Mouse (Mus musculus): ENCODE data around the gene Camk2g. TPM values are rescaled to one million over a fixed set of nuclear protein-coding genes. Genes with fewer than 3 reads are reported as not detected.

Camk2g gene
- polyA plus RNA-seq, 1 experiment from 2014 or later: 55.0 TPM

DNA sequence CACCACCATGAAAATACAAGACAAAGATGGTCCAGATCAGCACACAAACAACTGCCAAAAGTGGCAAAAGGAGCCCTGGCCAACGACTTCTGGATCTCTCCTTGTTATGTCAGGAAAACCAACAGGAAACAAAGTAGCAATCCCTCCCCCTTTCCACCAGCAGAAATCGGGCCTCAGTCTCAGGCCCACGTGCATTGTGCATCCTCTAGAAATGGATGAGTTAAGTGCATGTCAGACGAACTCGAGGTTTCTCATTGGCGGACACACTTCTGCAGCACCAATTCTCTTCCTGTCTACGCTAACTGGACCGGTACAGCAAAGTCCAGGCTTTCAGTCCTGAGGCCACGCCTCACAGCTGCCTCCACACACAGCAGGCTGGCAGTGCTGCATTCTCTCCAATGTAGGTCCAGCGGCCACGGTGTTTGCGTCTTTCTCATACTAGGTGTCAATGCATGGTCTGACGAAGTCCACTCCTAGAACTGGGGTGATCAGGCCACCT, 57.9 kb downstream of the Camk2g start:
- Histone ChIP-seq H3K9ac (no peak overlapping the region), H3K27ac (replicated peaks) (peak overlapping the region; percentile 93), H3K4me1 (peaks cover 56% of the 10 kb centered on the region), H3K4me3 (no peak overlapping the region), H3K4me2 (no peak overlapping the region), H3K9me3 (no peaks in the 10 kb centered on the region), H3K36me3 (peaks cover 74% of the 10 kb centered on the region), H3K27me3 (replicated peaks) (no peaks in the 10 kb centered on the region)
- WGBS: 77% methylated on average over 13 of the region's 13 CpGs
- ATAC-seq (ENCODE audit: extremely low read depth, insufficient number of reproducible peaks, low FRiP score, low TSS enrichment): no peak

DNA sequence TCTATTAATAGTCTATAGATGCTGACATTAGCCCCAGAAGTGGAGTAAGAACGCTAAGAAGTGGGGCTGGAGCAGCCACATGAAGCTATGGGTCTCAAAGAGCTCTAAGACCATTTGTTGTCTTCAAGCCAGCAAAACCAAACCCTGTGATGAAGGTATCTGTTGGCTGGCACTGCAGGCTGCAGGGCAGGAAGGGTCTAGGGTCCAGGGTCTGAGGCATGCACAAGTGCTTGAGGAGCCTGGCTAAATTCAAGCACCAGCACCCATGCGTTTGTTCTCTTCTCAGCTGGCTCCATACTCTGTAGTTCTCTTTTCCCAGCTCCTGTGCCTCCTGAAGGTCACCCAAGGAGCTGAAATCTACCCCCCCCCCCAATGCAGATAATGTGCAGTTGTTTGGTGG, 58.8 kb downstream of the Camk2g start:
- Histone ChIP-seq H3K4me3 (0 out of 2 replicates have a peak overlapping the region, but pooled peaks have one; percentile 78), H3K27ac (replicated peaks) (peak overlapping the region; percentile 93), H3K9ac (peak overlapping the region; percentile 98), H3K36me3 (peaks cover 74% of the 10 kb centered on the region), H3K9me3 (no peaks in the 10 kb centered on the region), H3K4me2 (peak overlapping the region; percentile 88), H3K4me1 (peaks cover 56% of the 10 kb centered on the region), H3K27me3 (replicated peaks) (no peaks in the 10 kb centered on the region)
- ATAC-seq (ENCODE audit: extremely low read depth, insufficient number of reproducible peaks, low FRiP score, low TSS enrichment): no peak
- 42% methylated on average over 2 of the region's 2 CpGs for WGBS

DNA sequence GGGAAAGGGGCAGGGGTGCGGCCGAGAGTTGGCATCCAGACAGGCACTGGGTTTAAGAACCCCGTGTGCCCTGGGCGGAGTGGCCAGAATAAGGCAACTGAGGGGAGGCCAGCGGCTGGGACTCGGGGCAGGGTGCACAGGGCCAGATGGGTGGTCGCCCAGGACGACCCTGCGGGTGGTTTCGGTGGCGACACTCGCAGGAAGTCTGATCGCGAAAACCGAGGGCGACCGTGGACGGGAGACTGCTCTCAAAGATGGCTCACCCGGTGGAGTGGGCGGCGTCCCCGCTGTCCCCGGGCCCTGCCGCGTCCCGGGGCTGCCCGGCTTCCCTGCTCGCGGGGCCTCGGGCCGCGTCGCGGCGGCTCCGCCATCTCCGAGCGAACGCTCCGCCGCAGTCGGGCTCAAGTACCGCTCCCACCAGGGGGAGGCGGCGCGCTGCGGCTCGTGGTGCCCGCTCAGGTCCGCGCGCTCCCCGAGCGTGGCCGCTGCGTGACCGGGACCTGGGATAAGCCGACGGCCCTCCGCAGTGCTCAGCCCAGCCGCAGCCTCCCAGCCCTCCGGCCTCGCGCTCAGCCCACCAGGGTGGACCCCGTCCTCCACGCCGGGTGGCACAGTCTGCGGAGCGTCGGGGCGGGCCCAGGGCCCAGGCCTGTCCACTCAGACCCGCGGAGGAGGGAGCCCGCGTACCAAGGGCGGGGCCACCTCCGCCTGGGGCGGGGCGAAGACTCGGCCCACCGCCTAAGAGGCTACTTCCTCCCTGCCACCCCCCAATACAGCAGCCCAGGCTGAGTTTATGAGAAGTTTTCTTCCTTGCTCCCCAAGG, 59.7 kb downstream of the Camk2g start, which contains the start of gene Ndst2:
TSS of gene Ndst2 (minus strand) at position 611 of the 823 bp plus-strand sequence.
- WGBS: under 1% methylated on average over 81 of the region's 81 CpGs
- Histone ChIP-seq H3K4me2 (peak within 1 kb of the TSS; percentile 88), H3K27me3 (replicated peaks) (no peaks in the 10 kb centered on the region), H3K27ac (replicated peaks) (peak within 1 kb of the TSS; percentile 93), H3K4me1 (peaks cover 56% of the 10 kb centered on the region), H3K9ac (peak within 1 kb of the TSS; percentile 98), H3K36me3 (peaks cover 74% of the 10 kb centered on the region), H3K9me3 (no peaks in the 10 kb centered on the region), H3K4me3 (peak within 1 kb of the TSS; percentile 78)
- peak; percentile 97 for ATAC-seq (ENCODE audit: extremely low read depth, insufficient number of reproducible peaks, low FRiP score, low TSS enrichment)

DNA sequence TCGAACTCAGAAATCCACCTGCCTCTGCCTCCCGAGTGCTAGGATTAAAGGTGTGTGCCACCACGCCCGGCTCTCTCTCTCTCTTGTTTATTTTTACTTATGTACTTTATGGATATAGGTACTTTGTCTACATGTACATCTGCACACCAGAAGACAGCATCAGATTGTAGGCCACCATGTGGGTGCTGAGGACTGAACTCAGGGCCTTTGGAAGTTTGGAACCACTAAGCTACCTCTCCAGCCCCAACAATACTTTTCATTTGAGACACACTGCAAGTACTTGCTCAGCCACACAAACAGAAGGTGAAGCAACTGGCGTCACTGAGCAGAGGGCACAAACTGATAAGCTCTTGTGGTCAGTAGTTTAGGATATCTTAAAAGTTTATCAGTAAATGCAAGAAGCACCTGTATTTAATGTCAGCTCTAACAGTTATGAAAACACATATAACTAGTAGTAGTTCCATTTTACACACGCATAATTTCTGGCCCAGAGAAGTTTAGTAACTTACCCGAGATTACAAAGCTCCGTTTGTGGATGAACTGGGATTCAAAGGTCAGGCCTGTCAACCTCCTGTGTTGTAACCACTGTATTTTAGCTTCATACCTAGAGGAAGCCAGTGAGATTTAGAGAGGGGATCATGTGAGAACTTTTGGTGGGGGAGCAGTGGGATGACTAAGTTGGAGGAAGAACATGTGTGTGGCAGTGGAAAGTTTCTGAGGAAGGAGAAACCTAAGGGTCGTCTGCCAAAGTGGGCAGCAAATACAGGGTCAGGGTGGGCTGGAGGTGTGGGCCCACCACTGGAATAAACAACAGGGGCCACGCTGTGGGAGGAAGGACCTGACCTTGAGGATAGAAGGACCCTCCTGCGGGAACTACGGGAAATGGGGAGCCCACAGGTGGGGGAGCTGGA, 60.6 kb downstream of the Camk2g start:
- WGBS: 36% methylated on average over 12 of the region's 12 CpGs
- ATAC-seq (ENCODE audit: extremely low read depth, insufficient number of reproducible peaks, low FRiP score, low TSS enrichment): no peak
- no peaks in the 10 kb centered on the region for H3K9me3 ChIP-seq
- H3K4me1 ChIP-seq: peaks cover 50% of the 10 kb centered on the region
- H3K27me3 ChIP-seq (replicated peaks): no peaks in the 10 kb centered on the region
- peaks cover 74% of the 10 kb centered on the region for H3K36me3 ChIP-seq
- H3K4me3 ChIP-seq: peak overlapping the region; percentile 78
- peak overlapping the region; percentile 98 for H3K9ac ChIP-seq
- H3K4me2 ChIP-seq: peak overlapping the region; percentile 88
- peak overlapping the region; percentile 93 for H3K27ac ChIP-seq (replicated peaks)

DNA sequence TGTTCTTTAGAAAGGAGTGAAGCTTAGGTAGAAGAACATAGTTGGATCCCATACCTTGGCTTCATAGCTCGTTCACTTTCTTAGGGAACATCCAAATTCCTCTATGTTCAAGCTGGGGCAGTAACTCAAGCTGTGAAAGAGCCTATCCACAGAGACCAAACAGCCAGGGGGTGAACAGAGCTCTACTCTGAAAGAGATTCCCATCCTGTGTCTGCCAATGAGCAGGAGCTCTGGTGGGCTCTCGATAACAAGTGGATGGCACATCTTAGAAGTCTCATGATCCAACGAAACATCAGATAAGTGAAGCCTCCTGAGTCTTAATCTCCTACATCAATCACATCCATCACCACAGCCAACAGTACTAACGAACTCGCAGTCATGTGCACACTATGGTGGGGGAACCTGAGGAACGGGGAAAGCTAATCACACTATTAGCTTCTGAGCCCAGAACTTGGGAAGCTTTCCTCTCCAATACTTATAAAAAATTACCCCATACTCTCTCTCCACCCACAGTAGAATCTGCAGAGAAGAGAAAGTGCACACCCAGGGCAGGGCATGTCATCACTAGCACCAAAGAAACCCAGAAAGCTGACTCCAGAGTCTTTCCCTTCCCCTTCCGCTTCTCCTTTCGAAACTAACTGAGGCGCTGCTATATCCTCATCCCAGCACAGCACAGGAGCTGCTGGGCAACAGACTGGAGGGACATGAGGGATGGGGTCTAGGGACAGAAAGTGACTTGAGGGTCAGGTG, 62.9 kb downstream of the Camk2g start:
- peaks cover 37% of the 10 kb centered on the region for H3K4me1 ChIP-seq
- no peak overlapping the region for H3K4me3 ChIP-seq
- no peaks in the 10 kb centered on the region for H3K9me3 ChIP-seq
- no peaks in the 10 kb centered on the region for H3K27me3 ChIP-seq (replicated peaks)
- ATAC-seq (ENCODE audit: extremely low read depth, insufficient number of reproducible peaks, low FRiP score, low TSS enrichment): no peak
- H3K9ac ChIP-seq: no peak overlapping the region
- 87% methylated on average over 9 of the region's 9 CpGs for whole genome bisulfite sequencing
- H3K36me3 ChIP-seq: peaks cover 77% of the 10 kb centered on the region
- H3K27ac ChIP-seq (replicated peaks): no peak overlapping the region
- no peak overlapping the region for H3K4me2 ChIP-seq

DNA sequence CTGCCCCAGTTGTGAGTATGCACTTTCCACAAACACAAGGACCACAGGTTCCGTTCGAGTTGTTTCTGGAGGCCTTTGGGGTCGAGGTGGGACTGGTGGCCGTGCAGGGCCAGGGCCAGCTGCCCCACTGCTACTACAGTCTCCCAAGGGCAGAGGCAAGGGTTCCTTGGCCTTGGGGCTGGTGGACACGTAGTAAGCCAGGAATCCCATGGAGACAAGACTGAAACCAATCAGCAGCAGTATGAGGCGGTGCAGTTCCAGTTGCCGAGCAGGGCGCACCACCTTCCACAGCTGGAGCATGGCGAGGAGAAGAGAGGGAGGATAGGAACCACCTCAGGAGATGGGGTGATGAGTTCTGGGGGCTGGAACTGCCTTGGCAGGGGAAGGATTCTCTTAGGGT, 64.0 kb downstream of the Camk2g start:
- Histone ChIP-seq H3K4me2 (no peak overlapping the region), H3K27me3 (replicated peaks) (no peaks in the 10 kb centered on the region), H3K36me3 (peaks cover 77% of the 10 kb centered on the region), H3K4me1 (peaks cover 37% of the 10 kb centered on the region), H3K9ac (no peak overlapping the region), H3K27ac (replicated peaks) (no peak overlapping the region), H3K4me3 (no peak overlapping the region), H3K9me3 (no peaks in the 10 kb centered on the region)
- WGBS: 83% methylated on average over 9 of the region's 9 CpGs
- no peak for ATAC-seq (ENCODE audit: extremely low read depth, insufficient number of reproducible peaks, low FRiP score, low TSS enrichment)

DNA sequence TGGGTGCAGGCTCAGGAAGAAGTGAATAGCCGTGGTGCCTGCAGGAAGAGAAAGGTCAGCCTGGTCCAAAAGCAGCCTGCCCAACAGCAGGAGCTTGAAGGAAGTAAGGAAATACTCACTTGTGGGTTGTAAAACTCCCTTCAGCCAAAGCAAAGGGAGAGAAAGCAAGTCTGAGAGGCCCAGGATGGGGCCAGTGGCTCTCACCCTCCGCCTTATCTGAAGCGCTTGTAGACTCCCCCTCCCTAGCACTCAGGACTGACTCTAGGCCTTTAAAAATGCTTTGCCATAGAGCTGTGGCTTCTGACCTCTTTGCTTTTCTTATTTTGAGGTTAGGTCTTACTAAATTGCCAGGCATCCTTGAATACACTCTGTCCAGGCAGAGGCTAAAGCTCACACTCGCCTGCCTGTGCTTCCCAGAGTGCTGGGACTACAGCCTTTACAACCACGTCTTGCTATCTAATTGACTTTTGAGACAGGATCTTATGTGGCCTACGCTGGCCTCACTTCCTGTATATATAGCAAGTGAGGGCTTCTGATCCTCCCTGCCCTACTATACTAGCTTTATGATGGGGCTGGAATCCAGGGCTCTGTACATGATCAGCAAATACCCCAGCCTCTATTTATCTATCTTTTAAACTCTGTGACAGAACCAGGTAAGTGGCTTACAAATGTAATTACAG, 68.1 kb downstream of the Camk2g start:
- Histone ChIP-seq H3K4me3 (0 out of 2 replicates have a peak overlapping the region, but pooled peaks have one; percentile 5), H3K27ac (replicated peaks) (peak overlapping the region; percentile 78), H3K27me3 (replicated peaks) (no peaks in the 10 kb centered on the region), H3K4me2 (peak overlapping the region; percentile 16; the same call in 1 of the 2 replicates), H3K9me3 (no peaks in the 10 kb centered on the region), H3K4me1 (peaks cover 17% of the 10 kb centered on the region), H3K36me3 (peaks cover 100% of the 10 kb centered on the region), H3K9ac (peak overlapping the region; percentile 71)
- WGBS: 22% methylated on average over 6 of the region's 6 CpGs
- no peak for ATAC-seq (ENCODE audit: extremely low read depth, insufficient number of reproducible peaks, low FRiP score, low TSS enrichment)

DNA sequence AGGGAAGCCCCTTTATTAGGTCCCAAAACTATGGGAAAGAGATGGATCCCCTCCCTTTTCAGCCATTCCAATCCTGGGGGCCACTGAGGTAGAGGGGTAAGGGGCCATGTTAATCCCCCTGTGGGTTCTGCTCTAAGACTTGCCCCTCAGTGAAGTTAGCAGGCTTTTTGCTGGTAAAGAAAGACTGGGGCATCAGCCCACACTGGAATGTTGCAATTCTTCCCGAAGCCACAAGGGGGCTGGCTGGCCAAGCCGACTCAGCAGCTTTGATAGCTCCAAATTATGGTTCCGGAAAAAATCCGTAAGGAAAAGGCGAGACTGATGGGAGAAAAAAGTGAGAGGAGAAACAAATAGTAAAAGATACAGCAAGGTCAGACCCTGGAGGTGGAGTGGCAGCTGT, 69.8 kb downstream of the Camk2g start:
- no peaks in the 10 kb centered on the region for H3K27me3 ChIP-seq (replicated peaks)
- no peak for ATAC-seq (ENCODE audit: extremely low read depth, insufficient number of reproducible peaks, low FRiP score, low TSS enrichment)
- no peak overlapping the region for H3K4me3 ChIP-seq
- peaks cover 17% of the 10 kb centered on the region for H3K4me1 ChIP-seq
- no peak overlapping the region for H3K4me2 ChIP-seq
- WGBS: 21% methylated on average over 5 of the region's 5 CpGs
- H3K9ac ChIP-seq: no peak overlapping the region; the same call in 1 of the 2 replicates
- peaks cover 100% of the 10 kb centered on the region for H3K36me3 ChIP-seq
- no peaks in the 10 kb centered on the region for H3K9me3 ChIP-seq
- H3K27ac ChIP-seq (replicated peaks): no peak overlapping the region

DNA sequence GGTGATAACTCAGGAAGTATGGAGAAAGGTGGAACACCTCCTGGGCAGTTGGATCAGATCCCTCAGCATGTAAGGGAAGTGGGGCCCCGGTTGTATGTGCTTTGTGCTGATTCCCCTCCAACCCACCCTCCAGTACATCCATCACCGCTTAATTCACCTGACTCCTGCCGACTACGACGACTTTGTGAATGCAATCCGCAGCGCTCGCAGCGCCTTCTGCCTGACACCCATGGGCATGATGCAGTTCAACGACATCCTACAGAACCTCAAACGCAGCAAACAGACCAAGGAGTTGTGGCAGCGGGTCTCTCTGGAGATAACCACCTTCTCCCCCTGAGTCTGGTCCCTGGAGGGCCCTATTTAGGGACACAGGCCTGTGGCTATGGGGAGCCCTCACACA, 70.9 kb downstream of the Camk2g start:
- H3K27me3 ChIP-seq (replicated peaks): no peaks in the 10 kb centered on the region
- H3K4me1 ChIP-seq: peaks cover 17% of the 10 kb centered on the region
- H3K9ac ChIP-seq: no peak overlapping the region
- H3K4me3 ChIP-seq: no peak overlapping the region
- H3K27ac ChIP-seq (replicated peaks): no peak overlapping the region
- WGBS: 87% methylated on average over 12 of the region's 12 CpGs
- no peaks in the 10 kb centered on the region for H3K9me3 ChIP-seq
- no peak overlapping the region for H3K4me2 ChIP-seq
- peaks cover 100% of the 10 kb centered on the region for H3K36me3 ChIP-seq
- ATAC-seq (ENCODE audit: extremely low read depth, insufficient number of reproducible peaks, low FRiP score, low TSS enrichment): no peak

DNA sequence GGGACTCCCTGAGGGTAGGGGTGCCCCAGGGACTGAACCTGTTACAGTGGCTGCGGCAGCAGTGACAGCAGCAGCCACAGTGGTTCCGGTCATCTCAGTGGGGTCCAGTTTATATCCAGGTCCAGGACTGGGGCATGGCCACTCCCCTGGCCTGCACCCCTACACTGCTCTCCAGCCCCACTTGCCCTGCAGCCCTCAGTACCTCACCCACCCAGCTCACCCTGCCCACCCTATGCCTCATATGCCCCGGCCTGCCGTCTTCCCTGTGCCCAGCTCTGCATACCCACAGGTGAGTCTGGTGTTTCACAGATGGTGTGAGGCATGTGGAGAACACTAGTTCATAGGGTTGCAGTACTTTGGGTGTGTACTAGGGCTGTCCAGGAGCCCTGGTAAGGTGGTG, 72.5 kb downstream of the Camk2g start:
- no peak overlapping the region for H3K27ac ChIP-seq (replicated peaks)
- no peaks in the 10 kb centered on the region for H3K9me3 ChIP-seq
- H3K4me3 ChIP-seq: no peak overlapping the region
- WGBS: 87% methylated on average over 4 of the region's 4 CpGs
- H3K4me2 ChIP-seq: no peak overlapping the region
- H3K9ac ChIP-seq: no peak overlapping the region
- peaks cover 100% of the 10 kb centered on the region for H3K36me3 ChIP-seq
- no peak for ATAC-seq (ENCODE audit: extremely low read depth, insufficient number of reproducible peaks, low FRiP score, low TSS enrichment)
- no peaks in the 10 kb centered on the region for H3K27me3 ChIP-seq (replicated peaks)
- H3K4me1 ChIP-seq: peaks cover 17% of the 10 kb centered on the region

Data from heart, embryonic 13.5 days (tissue).